Mouse (Mus musculus) heart, embryonic 14.5 days (tissue): Measurements from ENCODE around the gene Efcab3. TPM values are rescaled to one million over a fixed set of nuclear protein-coding genes. Genes with fewer than 3 reads are reported as not detected.

Source experiments
- polyA plus RNA-seq: library from polyadenylated mRNA; unstranded; fragments of >200 nt; fragmentation: Nextera tagmentation; extraction: Ambion mirVana; gene quantifications from 2 replicates; pipeline ENCODE4 v1.2.1, GENCODE M21; 2014

Efcab3 gene
- polyA plus RNA-seq, 1 experiment from 2014 or later, result not detected

Other genes starting within 250 kb of the Efcab3 start
- 25.2 and 26.0 TPM in 2 replicates for gene Mettl2, start 62.8 kb downstream of the Efcab3 start, polyA plus RNA-seq
- gene Gm10842, start 83.3 kb downstream of the Efcab3 start, polyA plus RNA-seq, result not detected in 2 replicates
- gene Tlk2, start 115.2 kb downstream of the Efcab3 start, polyA plus RNA-seq, result 18.1 and 21.9 TPM in 2 replicates
- gene Mrc2, start 229.1 kb downstream of the Efcab3 start, polyA plus RNA-seq, result 4.4 and 6.1 TPM in 2 replicates